Mouse (Mus musculus): ENCODE measurements around the gene Slc1a6. TPM values are rescaled to one million over a fixed set of nuclear protein-coding genes. Genes with fewer than 3 reads are reported as not detected.

Gene Slc1a6
- 1 to 10 TPM in 1 of 26 experiments, not detected in 25; 1.3 TPM for total RNA-seq (2018; cell fraction: chromatin; rRNA removed)
- total RNA-seq (2018; cell fraction: cytosol; rRNA removed): not detected
- not detected for total RNA-seq (2018; cell fraction: nucleus; rRNA removed)
- not detected in 3 replicates for polyA plus RNA-seq (2018)

GRCm38 (mm10) chr10:78779981-78780651, at the start of gene Slc1a6:
Gene Slc1a6, plus strand, starts transcription at chr10:78780496.
- Histone ChIP-seq H3K27ac (no peak within 1 kb of the TSS), H3K36me3 (ENCODE audit: inconsistent target) (no peaks in the 10 kb centered on the region), H3K4me3 (ENCODE audit: inconsistent target) (no peak within 1 kb of the TSS), H3K79me2 (ENCODE audit: inconsistent target) (no peaks in the 10 kb centered on the region)
- 3% methylated on average over 52 of the region's 54 CpGs for WGBS (ENCODE audit: missing documents)

- H3K27ac ChIP-seq: no peak overlapping the region
- WGBS (ENCODE audit: missing documents): 90% methylated on average over 4 of the region's 4 CpGs
- H3K36me3 ChIP-seq (ENCODE audit: inconsistent target): no peaks in the 10 kb centered on the region
- no peak overlapping the region for H3K4me3 ChIP-seq (ENCODE audit: inconsistent target)
- H3K79me2 ChIP-seq (ENCODE audit: inconsistent target): no peaks in the 10 kb centered on the region
Measured at GRCm38 (mm10) chr10:78739821-78740220, 40.5 kb upstream of the Slc1a6 start.

- no peaks in the 10 kb centered on the region for H3K36me3 ChIP-seq (ENCODE audit: inconsistent target)
- no peak overlapping the region for H3K27ac ChIP-seq
- no peaks in the 10 kb centered on the region for H3K79me2 ChIP-seq (ENCODE audit: inconsistent target)
Measured at GRCm38 (mm10) chr10:78743721-78744120, 36.6 kb upstream of the Slc1a6 start.

GRCm38 (mm10) chr10:78745453-78746232, 34.7 kb upstream of the Slc1a6 start:
- WGBS (ENCODE audit: missing documents): 40% methylated on average over 4 of the region's 4 CpGs
- H3K4me3 ChIP-seq (ENCODE audit: inconsistent target): no peak overlapping the region
- H3K27ac ChIP-seq: no peak overlapping the region
- H3K36me3 ChIP-seq (ENCODE audit: inconsistent target): no peaks in the 10 kb centered on the region
- no peaks in the 10 kb centered on the region for H3K79me2 ChIP-seq (ENCODE audit: inconsistent target)

More at GRCm38 (mm10) chr10:78743721-78744120, 36.6 kb upstream of the Slc1a6 start:
- no peak overlapping the region for H3K4me3 ChIP-seq (ENCODE audit: inconsistent target)

- 8% methylated on average over 27 of the region's 27 CpGs for WGBS (ENCODE audit: missing documents)
- Histone ChIP-seq H3K27ac (no peak overlapping the region), H3K79me2 (ENCODE audit: inconsistent target) (no peaks in the 10 kb centered on the region), H3K36me3 (ENCODE audit: inconsistent target) (no peaks in the 10 kb centered on the region), H3K4me3 (ENCODE audit: inconsistent target) (no peak overlapping the region)
Measured at GRCm38 (mm10) chr10:78747035-78747721, 33.1 kb upstream of the Slc1a6 start.

GRCm38 (mm10) chr10:78748161-78748560, 32.1 kb upstream of the Slc1a6 start:
- Histone ChIP-seq H3K79me2 (ENCODE audit: inconsistent target) (no peaks in the 10 kb centered on the region), H3K36me3 (ENCODE audit: inconsistent target) (no peaks in the 10 kb centered on the region), H3K27ac (no peak overlapping the region), H3K4me3 (ENCODE audit: inconsistent target) (no peak overlapping the region)
- 83% methylated on average over 13 of the region's 13 CpGs for WGBS (ENCODE audit: missing documents)

GRCm38 (mm10) chr10:78748946-78749345, 31.4 kb upstream of the Slc1a6 start:
- Histone ChIP-seq H3K4me3 (ENCODE audit: inconsistent target) (no peak overlapping the region), H3K36me3 (ENCODE audit: inconsistent target) (no peaks in the 10 kb centered on the region), H3K27ac (no peak overlapping the region), H3K79me2 (ENCODE audit: inconsistent target) (no peaks in the 10 kb centered on the region)
- WGBS (ENCODE audit: missing documents): 89% methylated on average over 6 of the region's 6 CpGs

- 6% methylated on average over 56 of the region's 61 CpGs for WGBS (ENCODE audit: missing documents)
- H3K27ac ChIP-seq: no peak within 1 kb of the TSS
- no peak within 1 kb of the TSS for H3K4me3 ChIP-seq (ENCODE audit: inconsistent target)
- H3K79me2 ChIP-seq (ENCODE audit: inconsistent target): no peaks in the 10 kb centered on the region
- H3K36me3 ChIP-seq (ENCODE audit: inconsistent target): no peaks in the 10 kb centered on the region
Measured at GRCm38 (mm10) chr10:78752452-78753191, 27.7 kb upstream of the Slc1a6 start, which contains the start of gene Ccdc105. Gene Ccdc105, minus strand, starts transcription at chr10:78753065.

- H3K79me2 ChIP-seq (ENCODE audit: inconsistent target): no peaks in the 10 kb centered on the region
- no peak overlapping the region for H3K27ac ChIP-seq
- 38% methylated on average over 6 of the region's 6 CpGs for WGBS (ENCODE audit: missing documents)
- no peaks in the 10 kb centered on the region for H3K36me3 ChIP-seq (ENCODE audit: inconsistent target)
- no peak overlapping the region for H3K4me3 ChIP-seq (ENCODE audit: inconsistent target)
Measured at GRCm38 (mm10) chr10:78756021-78756420, 24.3 kb upstream of the Slc1a6 start.

GRCm38 (mm10) chr10:78765570-78765969, 14.7 kb upstream of the Slc1a6 start:
- H3K4me3 ChIP-seq (ENCODE audit: inconsistent target): no peak overlapping the region
- 100% methylated on average over 1 of the region's 1 CpGs for WGBS (ENCODE audit: missing documents)
- no peak overlapping the region for H3K27ac ChIP-seq

GRCm38 (mm10) chr10:78775830-78776229, 4.5 kb upstream of the Slc1a6 start:
- Histone ChIP-seq H3K79me2 (ENCODE audit: inconsistent target) (no peaks in the 10 kb centered on the region), H3K4me3 (ENCODE audit: inconsistent target) (no peak overlapping the region), H3K27ac (no peak overlapping the region), H3K36me3 (ENCODE audit: inconsistent target) (no peaks in the 10 kb centered on the region)
- WGBS (ENCODE audit: missing documents): 66% methylated on average over 4 of the region's 4 CpGs

More at GRCm38 (mm10) chr10:78765570-78765969, 14.7 kb upstream of the Slc1a6 start:
- Histone ChIP-seq H3K79me2 (ENCODE audit: inconsistent target) (no peaks in the 10 kb centered on the region), H3K36me3 (ENCODE audit: inconsistent target) (no peaks in the 10 kb centered on the region)

- no peaks in the 10 kb centered on the region for H3K79me2 ChIP-seq (ENCODE audit: inconsistent target)
- no peaks in the 10 kb centered on the region for H3K36me3 ChIP-seq (ENCODE audit: inconsistent target)
- no peak overlapping the region for H3K27ac ChIP-seq
- 51% methylated on average over 9 of the region's 9 CpGs for WGBS (ENCODE audit: missing documents)
- H3K4me3 ChIP-seq (ENCODE audit: inconsistent target): no peak overlapping the region
Measured at GRCm38 (mm10) chr10:78779527-78779926, 769 bp upstream of the Slc1a6 start.

- WGBS (ENCODE audit: missing documents): 22% methylated on average over 22 of the region's 22 CpGs
- H3K27ac ChIP-seq: no peak overlapping the region
- H3K36me3 ChIP-seq (ENCODE audit: inconsistent target): no peaks in the 10 kb centered on the region
- H3K79me2 ChIP-seq (ENCODE audit: inconsistent target): no peaks in the 10 kb centered on the region
- no peak overlapping the region for H3K4me3 ChIP-seq (ENCODE audit: inconsistent target)
Measured at GRCm38 (mm10) chr10:78787566-78788087, 7.3 kb downstream of the Slc1a6 start.

- Histone ChIP-seq H3K27ac (no peak overlapping the region), H3K79me2 (ENCODE audit: inconsistent target) (no peaks in the 10 kb centered on the region), H3K4me3 (ENCODE audit: inconsistent target) (no peak overlapping the region), H3K36me3 (ENCODE audit: inconsistent target) (no peaks in the 10 kb centered on the region)
- WGBS (ENCODE audit: missing documents): 63% methylated on average over 1 of the region's 1 CpGs
Measured at GRCm38 (mm10) chr10:78790561-78790960, 10.3 kb downstream of the Slc1a6 start.

All from macrophage (primary cell).